23 mouse cellular contexts compared by ENCODE assay signal in the genomic region with DNA sequence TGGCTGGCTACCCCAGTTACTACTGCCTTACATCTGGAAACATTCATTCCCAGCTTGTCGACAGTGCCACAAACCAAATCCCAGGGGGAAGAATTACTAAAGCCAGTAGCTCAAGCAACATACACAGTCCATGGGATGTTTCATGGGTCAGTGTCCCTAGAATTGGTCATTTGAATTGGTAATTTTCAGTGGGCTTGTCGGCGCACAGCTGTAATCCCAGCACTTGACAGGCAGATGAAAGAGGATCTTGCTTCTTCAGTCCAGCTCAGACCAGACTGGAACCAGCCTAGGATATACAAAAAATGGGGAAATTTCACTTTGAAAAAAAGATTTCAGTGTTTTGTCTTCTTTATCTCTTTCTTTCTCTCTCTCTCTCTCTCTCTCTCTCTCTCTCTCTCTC. TPM values are rescaled to one million over a fixed set of nuclear protein-coding genes. Genes with fewer than 3 reads are reported as not detected.
DNase-seq lines count a peak whose midpoint lies in the region; ATAC-seq and TF ChIP-seq lines count a peak whose summit lies in the region.
"Had no signal": no experiment of that assay in that cellular context is flagged by ENCODE, and none has a peak within 500 bp of the region (broad histone marks: within the 10 kb centered on the region; RNA-seq: fewer than 3 reads in every experiment).

No protein-coding gene starts in this region.

- 33% methylated on average over 3 of the region's 3 CpGs for WGBS in midbrain, embryonic 10.5 days
- WGBS in midbrain, embryonic 13.5 days = 11% methylated on average over 3 of the region's 3 CpGs
- WGBS in limb, embryonic 14.5 days = 48% methylated on average over 3 of the region's 3 CpGs

- DNase-seq in embryo, embryonic 11 days = peak; percentile 17
- DNase-seq in embryo, embryonic 10 days (ENCODE audit: low spot score) = no peak
- DNase-seq in midbrain, embryonic 10.5 days (ENCODE audit: low spot score) = peak; percentile 33
- DNase-seq in NIH3T3 (ENCODE audit: low read depth) = peak; percentile 45
- peak; percentile 22 for DNase-seq in limb, embryonic 14.5 days (ENCODE audit: low spot score)
- no peak for DNase-seq in spleen, postnatal 14 days (ENCODE audit: low spot score in 2 of 2)
- no peak for DNase-seq in Muller cell, postnatal 12 days (ENCODE audit: inconsistent ontology term)
- DNase-seq: adrenal gland, adult 8-10 months; adrenal gland, postnatal 36 days; cerebellum, adult 2 months; cerebellum, postnatal 10 days; gastrocnemius, postnatal 10 days; heart, adult 18-20 months; heart, postnatal 14 days had no signal

- ATAC-seq in midbrain, embryonic 13.5 days = no peak
- ATAC-seq in limb, embryonic 14.5 days (ENCODE audit: low FRiP score, low read depth) = no peak
- ATAC-seq: forebrain, embryonic 15.5 days had no signal

- H3K4me3 ChIP-seq in midbrain, embryonic 10.5 days = no peak overlapping the region
- H3K4me3 ChIP-seq in midbrain, embryonic 13.5 days (replicated peaks) = no peak overlapping the region
- no peak overlapping the region for H3K4me3 ChIP-seq in limb, embryonic 14.5 days (replicated peaks; ENCODE audit: low read length)
- H3K4me3 ChIP-seq: embryonic facial prominence, embryonic 12.5 days; forebrain, embryonic 15.5 days; heart, embryonic 10.5 days; heart, embryonic 15.5 days; hindbrain, embryonic 15.5 days had no signal

- H3K9ac ChIP-seq in midbrain, embryonic 13.5 days (replicated peaks) = no peak overlapping the region
- H3K9ac ChIP-seq in limb, embryonic 14.5 days (ENCODE audit: low read depth, low read length, severe bottlenecking) = no peak overlapping the region
- H3K9ac ChIP-seq: embryonic facial prominence, embryonic 12.5 days; forebrain, embryonic 15.5 days; heart, embryonic 15.5 days; hindbrain, embryonic 15.5 days had no signal

- H3K4me2 ChIP-seq in midbrain, embryonic 13.5 days (replicated peaks) = no peak overlapping the region
- H3K4me2 ChIP-seq in limb, embryonic 14.5 days (replicated peaks; ENCODE audit: low read depth, low read length, severe bottlenecking) = no peak overlapping the region
- H3K4me2 ChIP-seq: embryonic facial prominence, embryonic 12.5 days; forebrain, embryonic 15.5 days; heart, embryonic 15.5 days; hindbrain, embryonic 15.5 days had no signal

- TF ChIP-seq POLR2A in limb, embryonic 14.5 days (IDR thresholded peaks at IDR 0.05; ENCODE audit: borderline replicate concordance, extremely low read depth, insufficient read depth, insufficient read length) = no peak

- peaks cover 18% of the 10 kb centered on the region for H3K4me1 ChIP-seq in midbrain, embryonic 10.5 days
- H3K4me1 ChIP-seq in midbrain, embryonic 13.5 days (replicated peaks) = peaks cover 13% of the 10 kb centered on the region
- H3K4me1 ChIP-seq in limb, embryonic 14.5 days (ENCODE audit: control insufficient read depth, insufficient read depth, low read length) = 0 out of 2 replicates have a peak, but pooled peaks cover 6% of the 10 kb centered on the region
- H3K4me1 ChIP-seq: forebrain, embryonic 15.5 days; hindbrain, embryonic 15.5 days had no signal

- H3K27me3 ChIP-seq in midbrain, embryonic 10.5 days (ENCODE audit: low read depth, poor library complexity, severe bottlenecking) = no peaks in the 10 kb centered on the region
- no peaks in the 10 kb centered on the region for H3K27me3 ChIP-seq in midbrain, embryonic 13.5 days
- no peaks in the 10 kb centered on the region for H3K27me3 ChIP-seq in limb, embryonic 14.5 days (ENCODE audit: control insufficient read depth, insufficient read depth, low read length)
- H3K27me3 ChIP-seq: CH12.LX; embryonic facial prominence, embryonic 12.5 days; forebrain, embryonic 15.5 days; heart, embryonic 15.5 days; hindbrain, embryonic 15.5 days had no signal

- peak overlapping the region; percentile 73 for H3K27ac ChIP-seq in midbrain, embryonic 10.5 days (replicated peaks)
- H3K27ac ChIP-seq in midbrain, embryonic 13.5 days = no peak overlapping the region
- H3K27ac ChIP-seq in limb, embryonic 14.5 days (replicated peaks; ENCODE audit: low read depth, low read length) = no peak overlapping the region
- H3K27ac ChIP-seq: embryonic facial prominence, embryonic 12.5 days; forebrain, embryonic 15.5 days; heart, embryonic 10.5 days; heart, embryonic 15.5 days; hindbrain, embryonic 15.5 days had no signal

- no peaks in the 10 kb centered on the region for H3K9me3 ChIP-seq in midbrain, embryonic 10.5 days (replicated peaks)
- no peaks in the 10 kb centered on the region for H3K9me3 ChIP-seq in midbrain, embryonic 13.5 days
- no peaks in the 10 kb centered on the region for H3K9me3 ChIP-seq in limb, embryonic 14.5 days (ENCODE audit: control insufficient read depth, low read length)
- H3K9me3 ChIP-seq: embryonic facial prominence, embryonic 12.5 days; forebrain, embryonic 15.5 days; heart, embryonic 10.5 days; heart, embryonic 15.5 days; hindbrain, embryonic 15.5 days had no signal

- H3K36me3 ChIP-seq in midbrain, embryonic 10.5 days = no peaks in the 10 kb centered on the region
- no peaks in the 10 kb centered on the region for H3K36me3 ChIP-seq in midbrain, embryonic 13.5 days
- no peaks in the 10 kb centered on the region for H3K36me3 ChIP-seq in limb, embryonic 14.5 days (ENCODE audit: control insufficient read depth, insufficient read depth, low read length)
- H3K36me3 ChIP-seq: embryonic facial prominence, embryonic 12.5 days; forebrain, embryonic 15.5 days; heart, embryonic 10.5 days; heart, embryonic 15.5 days; hindbrain, embryonic 15.5 days had no signal

RNA-seq across cellular contexts. Expression of gene Yeats4, which starts 24.6 kb away (rescaled TPM):
- 124 and 130 TPM in 2 replicates for polyA plus RNA-seq in midbrain, embryonic 10.5 days (2016; fragmentation: Nextera tagmentation; extraction: Ambion mirVana)
- polyA plus RNA-seq in midbrain, embryonic 13.5 days (2015; fragmentation: Nextera tagmentation; extraction: Ambion mirVana) = 141 and 160 TPM in 2 replicates
- polyA plus RNA-seq in limb, embryonic 14.5 days (2012; rRNA removed) = 67.2 and 71.6 TPM in 2 replicates
- 72.1 and 76.3 TPM in 2 replicates for polyA plus RNA-seq in limb, embryonic 14.5 days (2014; fragmentation: Nextera tagmentation; extraction: Ambion mirVana)

RNA-seq across cellular contexts. Expression of gene 9530003J23Rik, which starts 38.8 kb away (rescaled TPM):
- polyA plus RNA-seq in midbrain, embryonic 10.5 days (2016; fragmentation: Nextera tagmentation; extraction: Ambion mirVana) = not detected in 2 replicates
- not detected in 2 replicates for polyA plus RNA-seq in midbrain, embryonic 13.5 days (2015; fragmentation: Nextera tagmentation; extraction: Ambion mirVana)
- polyA plus RNA-seq in limb, embryonic 14.5 days (2012; rRNA removed) = not detected in 2 replicates
- not detected in 2 replicates for polyA plus RNA-seq in limb, embryonic 14.5 days (2014; fragmentation: Nextera tagmentation; extraction: Ambion mirVana)
- polyA plus RNA-seq: cerebellum, adult 2 months; embryonic facial prominence, embryonic 12.5 days; forebrain, embryonic 11.5 days; forebrain, embryonic 15.5 days; frontal cortex, adult 2 months; heart, embryonic 10.5 days; heart, embryonic 15.5 days; hindbrain, embryonic 15.5 days had no signal

RNA-seq across cellular contexts. Expression of gene Frs2, which starts 51.4 kb away (rescaled TPM):
- polyA plus RNA-seq in midbrain, embryonic 10.5 days (2016; fragmentation: Nextera tagmentation; extraction: Ambion mirVana) = 16.0 and 21.1 TPM in 2 replicates
- polyA plus RNA-seq in midbrain, embryonic 13.5 days (2015; fragmentation: Nextera tagmentation; extraction: Ambion mirVana) = 19.0 and 22.2 TPM in 2 replicates
- 36.6 and 44.1 TPM in 2 replicates for polyA plus RNA-seq in limb, embryonic 14.5 days (2012; rRNA removed)
- 29.1 and 32.8 TPM in 2 replicates for polyA plus RNA-seq in limb, embryonic 14.5 days (2014; fragmentation: Nextera tagmentation; extraction: Ambion mirVana)

Comparison
In these comparisons a context has a peak if more than half of its experiments do, and no peak if none do; other contexts are left out.
1. DNase-seq: peak in embryo, embryonic 11 days (single experiment), midbrain, embryonic 10.5 days (single experiment), NIH3T3 (single experiment) and limb, embryonic 14.5 days (single experiment); none in embryo, embryonic 10 days (single experiment), spleen, postnatal 14 days (0 of 2) and Muller cell, postnatal 12 days (single experiment).